Mouse (Mus musculus): ENCODE results near the gene Slc4a10. TPM values are rescaled to one million over a fixed set of nuclear protein-coding genes. Genes with fewer than 3 reads are reported as not detected.

The Slc4a10 gene
- total and polyA plus RNA-seq, 3 experiments, result 0.45 to 0.82 TPM; not detected in 1

- TF ChIP-seq GATA1 (IDR thresholded peaks at IDR 0.05; ENCODE audit: borderline replicate concordance, low read length) (no peak), GATA2 (IDR thresholded peaks at IDR 0.05; ENCODE audit: borderline replicate concordance, low read depth, low read length) (no peak), TAL1 (conservative IDR thresholded peaks at IDR 0.05; ENCODE audit: low read depth, low read length) (no peak), POLR2AphosphoS5 (IDR thresholded peaks at IDR 0.05; ENCODE audit: insufficient replicate concordance, low read depth, low read length) (no peak), CTCF (IDR thresholded peaks at IDR 0.05; ENCODE audit: low read depth, low read length) (no peak)
- Histone ChIP-seq H3K9me3 (replicated peaks) (no peaks in the 10 kb centered on the region), H3K4me3 (ENCODE audit: low read depth, low read length) (no peak overlapping the region), H3K36me3 (replicated peaks) (peaks cover 4% of the 10 kb centered on the region), H3K4me1 (ENCODE audit: insufficient read depth, low read depth, low read length) (peaks cover 15% of the 10 kb centered on the region), H3K27me3 (ENCODE audit: insufficient read depth, low read length) (no peaks in the 10 kb centered on the region)
- no peak for DNase-seq (ENCODE audit: low spot score)
- no peak for ATAC-seq (ENCODE audit: extremely low read depth, insufficient number of reproducible peaks, low FRiP score, poor library complexity, severe bottlenecking)
These were observed 286.2 kb downstream of the Slc4a10 start for GRCm38 (mm10) chr2:62332465-62332864.

GRCm38 (mm10) chr2:62334397-62335243 is 288.4 kb downstream of the Slc4a10 start:
- no peak for TF ChIP-seq GATA1 (IDR thresholded peaks at IDR 0.05; ENCODE audit: borderline replicate concordance, low read length)
- no peak for TF ChIP-seq CTCF (IDR thresholded peaks at IDR 0.05; ENCODE audit: low read depth, low read length)
- TF ChIP-seq GATA2 (IDR thresholded peaks at IDR 0.05; ENCODE audit: borderline replicate concordance, low read depth, low read length), result no peak
- no peak for TF ChIP-seq POLR2AphosphoS5 (IDR thresholded peaks at IDR 0.05; ENCODE audit: insufficient replicate concordance, low read depth, low read length)
- no peak for TF ChIP-seq TAL1 (conservative IDR thresholded peaks at IDR 0.05; ENCODE audit: low read depth, low read length)
- peaks cover 18% of the 10 kb centered on the region for H3K4me1 ChIP-seq (ENCODE audit: insufficient read depth, low read depth, low read length)
- no peaks in the 10 kb centered on the region for H3K9me3 ChIP-seq (replicated peaks)
- no peak for ATAC-seq (ENCODE audit: extremely low read depth, insufficient number of reproducible peaks, low FRiP score, poor library complexity, severe bottlenecking)
- no peak for DNase-seq (ENCODE audit: low spot score)
- peaks cover 11% of the 10 kb centered on the region for H3K36me3 ChIP-seq (replicated peaks)
- no peak overlapping the region for H3K4me3 ChIP-seq (ENCODE audit: low read depth, low read length)
- no peaks in the 10 kb centered on the region for H3K27me3 ChIP-seq (ENCODE audit: insufficient read depth, low read length)

GRCm38 (mm10) chr2:62337086-62337485 is 290.8 kb downstream of the Slc4a10 start:
- no peaks in the 10 kb centered on the region for H3K9me3 ChIP-seq (replicated peaks)
- peaks cover 14% of the 10 kb centered on the region for H3K4me1 ChIP-seq (ENCODE audit: insufficient read depth, low read depth, low read length)
- ATAC-seq (ENCODE audit: extremely low read depth, insufficient number of reproducible peaks, low FRiP score, poor library complexity, severe bottlenecking), result no peak
- DNase-seq (ENCODE audit: low spot score), result no peak
- peaks cover 16% of the 10 kb centered on the region for H3K36me3 ChIP-seq (replicated peaks)
- no peak overlapping the region for H3K4me3 ChIP-seq (ENCODE audit: low read depth, low read length)
- H3K27me3 ChIP-seq (ENCODE audit: insufficient read depth, low read length), result no peaks in the 10 kb centered on the region
- TF ChIP-seq TAL1 (conservative IDR thresholded peaks at IDR 0.05; ENCODE audit: low read depth, low read length) (no peak), GATA1 (IDR thresholded peaks at IDR 0.05; ENCODE audit: borderline replicate concordance, low read length) (no peak), GATA2 (IDR thresholded peaks at IDR 0.05; ENCODE audit: borderline replicate concordance, low read depth, low read length) (no peak), CTCF (IDR thresholded peaks at IDR 0.05; ENCODE audit: low read depth, low read length) (no peak), POLR2AphosphoS5 (IDR thresholded peaks at IDR 0.05; ENCODE audit: insufficient replicate concordance, low read depth, low read length) (no peak)

- Histone ChIP-seq H3K36me3 (replicated peaks) (peaks cover 16% of the 10 kb centered on the region), H3K4me3 (ENCODE audit: low read depth, low read length) (no peak overlapping the region), H3K4me1 (ENCODE audit: insufficient read depth, low read depth, low read length) (0 out of 2 replicates have a peak, but pooled peaks cover 3% of the 10 kb centered on the region), H3K27me3 (ENCODE audit: insufficient read depth, low read length) (no peaks in the 10 kb centered on the region), H3K9me3 (replicated peaks) (no peaks in the 10 kb centered on the region)
- ATAC-seq (ENCODE audit: extremely low read depth, insufficient number of reproducible peaks, low FRiP score, poor library complexity, severe bottlenecking), result no peak
- DNase-seq (ENCODE audit: low spot score), result no peak
- TF ChIP-seq GATA2 (IDR thresholded peaks at IDR 0.05; ENCODE audit: borderline replicate concordance, low read depth, low read length) (no peak), TAL1 (conservative IDR thresholded peaks at IDR 0.05; ENCODE audit: low read depth, low read length) (no peak), GATA1 (IDR thresholded peaks at IDR 0.05; ENCODE audit: borderline replicate concordance, low read length) (no peak), POLR2AphosphoS5 (IDR thresholded peaks at IDR 0.05; ENCODE audit: insufficient replicate concordance, low read depth, low read length) (no peak), CTCF (IDR thresholded peaks at IDR 0.05; ENCODE audit: low read depth, low read length) (no peak)
These were observed 293.1 kb downstream of the Slc4a10 start for GRCm38 (mm10) chr2:62339222-62339944.

GRCm38 (mm10) chr2:62341061-62341733 is 294.9 kb downstream of the Slc4a10 start:
- no peak overlapping the region for H3K4me3 ChIP-seq (ENCODE audit: low read depth, low read length)
- DNase-seq (ENCODE audit: low spot score), result no peak
- H3K36me3 ChIP-seq (replicated peaks), result peaks cover 17% of the 10 kb centered on the region
- no peaks in the 10 kb centered on the region for H3K27me3 ChIP-seq (ENCODE audit: insufficient read depth, low read length)
- no peaks in the 10 kb centered on the region for H3K9me3 ChIP-seq (replicated peaks)
- TF ChIP-seq CTCF (IDR thresholded peaks at IDR 0.05; ENCODE audit: low read depth, low read length), result no peak
- no peak for TF ChIP-seq POLR2AphosphoS5 (IDR thresholded peaks at IDR 0.05; ENCODE audit: insufficient replicate concordance, low read depth, low read length)
- TF ChIP-seq GATA2 (IDR thresholded peaks at IDR 0.05; ENCODE audit: borderline replicate concordance, low read depth, low read length), result no peak
- TF ChIP-seq TAL1 (conservative IDR thresholded peaks at IDR 0.05; ENCODE audit: low read depth, low read length), result no peak
- TF ChIP-seq GATA1 (IDR thresholded peaks at IDR 0.05; ENCODE audit: borderline replicate concordance, low read length), result no peak
- peaks cover 5% of the 10 kb centered on the region; the same call in 1 of the 2 replicates for H3K4me1 ChIP-seq (ENCODE audit: insufficient read depth, low read depth, low read length)
- no peak for ATAC-seq (ENCODE audit: extremely low read depth, insufficient number of reproducible peaks, low FRiP score, poor library complexity, severe bottlenecking)
